Mouse (Mus musculus) spleen, adult 2 months (tissue): ENCODE results near the gene Gxylt1. TPM values are rescaled to one million over a fixed set of nuclear protein-coding genes. Genes with fewer than 3 reads are reported as not detected.

Experiments
- DNase-seq, 2 experiments: peaks; one replicate each; pipeline versions ENCODE4 v3.0.0 to v3.0.0-alpha.2; 2012 to 2021; ENCODE audit warnings: low spot score in 2 of 2, low read depth in 1 of 2
- H3K27ac ChIP-seq: fragments of 200-500 bp; 2 replicates; pipeline ENCODE4 v1.5.1; 2012; ENCODE audit warnings: low read length, inconsistent platforms; ENCODE audit not compliant: insufficient read depth
- H3K27me3 ChIP-seq: fragments of 200-500 bp; 2 replicates; pipeline ENCODE4 v1.6.1; 2012; ENCODE audit warnings: mild to moderate bottlenecking, moderate library complexity, low read length, inconsistent platforms; ENCODE audit not compliant: control insufficient read depth, insufficient read depth
- H3K36me3 ChIP-seq: fragments of 200-500 bp; 2 replicates; pipeline ENCODE4 v1.6.1; 2012; ENCODE audit warnings: mild to moderate bottlenecking, low read length, inconsistent platforms; ENCODE audit not compliant: control insufficient read depth, insufficient read depth
- H3K4me1 ChIP-seq: fragments of 200-500 bp; 2 replicates; pipeline ENCODE4 v1.6.1; 2011; ENCODE audit warnings: inconsistent platforms; ENCODE audit not compliant: control insufficient read depth, insufficient read depth, insufficient read length
- H3K4me3 ChIP-seq: fragments of 200-500 bp; 2 replicates; pipeline ENCODE4 v1.5.1; 2011; ENCODE audit warnings: mild to moderate bottlenecking, inconsistent platforms; ENCODE audit not compliant: insufficient read depth, insufficient read length; ENCODE audit errors: extremely low read depth
- CTCF ChIP-seq: fragments of 200-500 bp; IDR thresholded peaks from 2 replicates; pipeline ENCODE4 v1.5.1; 2011; ENCODE audit warnings: mild to moderate bottlenecking, inconsistent platforms; ENCODE audit not compliant: insufficient read depth, insufficient read length, insufficient replicate concordance; ENCODE audit errors: extremely low read depth
- POLR2A ChIP-seq: fragments of 200-500 bp; IDR thresholded peaks from 2 replicates; pipeline ENCODE4 v1.6.1; 2011; ENCODE audit warnings: low read depth, low read length, inconsistent platforms
- WGBS: fragments of 180-500 bp; shearing (Covaris S2); methylation state at CpG from one replicate; pipeline ENCODE4 v1.1.7; 2018; 5-methylcytosine and 5-hydroxymethylcytosine counted together
- polyA plus RNA-seq: library from polyadenylated mRNA; depleted of rRNA; stranded (reverse); fragments of >200 nt; gene quantifications from 2 replicates; pipeline ENCODE4 v1.2.3, GENCODE M21; 2012; rRNA removed

The Gxylt1 gene
- polyA plus RNA-seq, 1 experiment, result 2.7 TPM

- no peak overlapping the region for H3K27ac ChIP-seq
- H3K36me3 ChIP-seq, result no peaks in the 10 kb centered on the region
- TF ChIP-seq CTCF, result peak; percentile 53; the same call in 1 of the 2 replicates
- TF ChIP-seq POLR2A, result no peak
- H3K27me3 ChIP-seq, result no peaks in the 10 kb centered on the region
- no peak for DNase-seq
- WGBS, result 29% methylated on average over 6 of the region's 6 CpGs
- no peaks in the 10 kb centered on the region for H3K4me1 ChIP-seq
- H3K4me3 ChIP-seq, result no peak overlapping the region
Measured at GRCm38 (mm10) chr15:93227764-93228079, 47.3 kb downstream of the Gxylt1 start.

- no peak for DNase-seq
- Histone ChIP-seq H3K4me1 (no peaks in the 10 kb centered on the region), H3K27me3 (no peaks in the 10 kb centered on the region), H3K4me3 (no peak overlapping the region), H3K27ac (no peak overlapping the region), H3K36me3 (no peaks in the 10 kb centered on the region)
- TF ChIP-seq POLR2A, result no peak
- 91% methylated on average over 10 of the region's 10 CpGs for WGBS
Measured at GRCm38 (mm10) chr15:93226930-93227763, 47.8 kb downstream of the Gxylt1 start.

GRCm38 (mm10) chr15:93222475-93222874 is 52.5 kb downstream of the Gxylt1 start:
- WGBS, result 63% methylated on average over 7 of the region's 7 CpGs
- no peak for DNase-seq

GRCm38 (mm10) chr15:93212617-93213016 is 62.4 kb downstream of the Gxylt1 start:
- TF ChIP-seq CTCF (no peak), POLR2A (no peak)
- Histone ChIP-seq H3K36me3 (no peaks in the 10 kb centered on the region), H3K4me3 (no peak overlapping the region), H3K4me1 (no peaks in the 10 kb centered on the region), H3K27me3 (no peaks in the 10 kb centered on the region), H3K27ac (no peak overlapping the region)
- DNase-seq, result no peak
- 53% methylated on average over 9 of the region's 9 CpGs for WGBS

More at GRCm38 (mm10) chr15:93222475-93222874, 52.5 kb downstream of the Gxylt1 start:
- TF ChIP-seq POLR2A (no peak), CTCF (no peak)
- no peaks in the 10 kb centered on the region for H3K27me3 ChIP-seq
- H3K27ac ChIP-seq, result no peak overlapping the region
- no peaks in the 10 kb centered on the region for H3K36me3 ChIP-seq
- no peak overlapping the region for H3K4me3 ChIP-seq
- no peaks in the 10 kb centered on the region for H3K4me1 ChIP-seq

- 87% methylated on average over 1 of the region's 1 CpGs for WGBS
- Histone ChIP-seq H3K36me3 (no peaks in the 10 kb centered on the region), H3K4me3 (no peak overlapping the region), H3K27me3 (no peaks in the 10 kb centered on the region), H3K4me1 (no peaks in the 10 kb centered on the region), H3K27ac (no peak overlapping the region)
- DNase-seq, result no peak
- no peak for TF ChIP-seq POLR2A
- TF ChIP-seq CTCF, result no peak
Measured at GRCm38 (mm10) chr15:93204861-93205260, 70.1 kb downstream of the Gxylt1 start.

- Histone ChIP-seq H3K36me3 (no peaks in the 10 kb centered on the region), H3K27ac (no peak overlapping the region), H3K4me1 (no peaks in the 10 kb centered on the region), H3K27me3 (no peaks in the 10 kb centered on the region), H3K4me3 (no peak overlapping the region)
- DNase-seq, result no peak
- TF ChIP-seq POLR2A, result no peak
- no peak for TF ChIP-seq CTCF
- 78% methylated on average over 5 of the region's 5 CpGs for WGBS
Measured at GRCm38 (mm10) chr15:93201956-93202355, 73.0 kb downstream of the Gxylt1 start.

- H3K4me1 ChIP-seq, result no peaks in the 10 kb centered on the region
- no peak for DNase-seq
- H3K27me3 ChIP-seq, result no peaks in the 10 kb centered on the region
- no peak overlapping the region for H3K27ac ChIP-seq
- no peak for TF ChIP-seq CTCF
- TF ChIP-seq POLR2A, result no peak
- no peaks in the 10 kb centered on the region for H3K36me3 ChIP-seq
- 79% methylated on average over 12 of the region's 12 CpGs for WGBS
- no peak overlapping the region for H3K4me3 ChIP-seq
Measured at GRCm38 (mm10) chr15:93191387-93192145, 83.4 kb downstream of the Gxylt1 start.

Other genes with a start within 250 kb of the Gxylt1 start
- gene Yaf2, start 61.8 kb upstream of the Gxylt1 start, polyA plus RNA-seq, result 12.9 and 19.1 TPM in 2 replicates
- 9.8 and 11.9 TPM in 2 replicates for gene Zcrb1, start 123.2 kb upstream of the Gxylt1 start, polyA plus RNA-seq
- gene Pphln1, start 123.2 kb upstream of the Gxylt1 start, polyA plus RNA-seq, result 5.4 and 6.4 TPM in 2 replicates